Mouse (Mus musculus): ENCODE results near the gene Ccdc173.
"Not testable (repeated sequence)": the region's sequence is repeated elsewhere in the genome, so short reads cannot be mapped to it uniquely, and the experiment has no call there.

The Ccdc173 gene

GRCm38 (mm10) chr2:69789429-69790069 lies at the start of gene Ccdc173, which contains the start of gene Phospho2:
Gene Ccdc173 (minus strand): TSS chr2:69789575.
Gene Phospho2 (plus strand): TSS chr2:69789623.
- DNase-seq (ENCODE audit: low spot score): peak; percentile 99

GRCm38 (mm10) chr2:69838707-69839106 lies 49.3 kb upstream of the Ccdc173 start:
- no peak for DNase-seq (ENCODE audit: low spot score)

DNA sequence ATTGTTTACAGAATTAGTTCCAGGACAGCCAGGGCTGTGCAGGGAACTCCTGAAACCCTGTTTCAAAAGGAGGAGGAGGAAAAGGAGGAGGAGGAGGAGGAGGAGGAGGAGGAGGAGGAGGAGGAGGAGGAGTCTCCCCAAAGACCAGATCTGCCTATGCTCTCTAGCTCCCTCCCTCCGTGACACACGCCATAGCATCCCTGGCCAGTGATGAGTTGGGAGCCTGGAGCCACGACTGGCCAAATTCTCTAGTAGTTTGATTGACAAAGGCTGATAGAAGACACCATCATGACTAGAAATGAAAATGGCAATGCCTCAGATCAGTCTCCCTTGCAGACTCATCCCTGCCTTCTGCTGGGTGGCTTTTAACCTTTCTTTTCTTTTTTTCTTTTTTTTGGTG lies 48.6 kb upstream of the Ccdc173 start:
- no peak for DNase-seq (ENCODE audit: low spot score)

DNA sequence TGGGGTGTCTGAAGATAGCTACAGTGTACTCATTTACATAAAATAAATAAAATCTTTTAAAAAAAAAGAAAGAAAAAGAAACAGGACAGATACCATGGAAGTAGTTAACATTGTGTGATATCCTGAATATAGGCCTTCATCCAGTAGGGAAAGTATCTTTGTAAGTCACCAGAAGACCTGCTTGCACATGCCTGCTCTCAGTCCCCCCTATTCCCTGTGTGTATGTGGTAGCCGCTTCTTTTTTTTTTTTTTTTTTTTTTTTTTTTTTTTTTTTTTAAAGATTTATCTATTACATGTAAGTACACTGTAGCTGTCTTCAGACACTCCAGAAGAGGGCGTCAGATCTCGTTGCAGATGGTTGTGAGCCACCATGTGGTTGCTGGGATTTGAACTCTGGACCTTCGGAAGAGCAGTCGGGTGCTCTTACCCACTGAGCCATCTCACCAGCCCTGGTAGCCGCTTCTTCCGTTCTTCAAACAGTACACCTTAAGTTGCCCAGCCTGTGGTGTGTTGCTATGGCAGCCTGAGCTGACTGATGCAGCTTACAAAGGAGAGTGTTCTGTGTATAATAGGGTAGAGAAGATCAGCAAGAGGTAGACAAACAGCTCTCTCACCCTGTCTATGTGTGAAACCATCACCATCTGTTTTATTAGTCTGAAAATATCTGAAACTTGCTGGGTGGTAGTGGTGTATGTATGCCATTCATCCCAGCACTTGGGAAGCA lies 48.0 kb upstream of the Ccdc173 start:
- DNase-seq (ENCODE audit: low spot score): no peak

- no peak for DNase-seq (ENCODE audit: low spot score)
Observed at GRCm38 (mm10) chr2:69830116-69830515, 40.7 kb upstream of the Ccdc173 start.

DNA sequence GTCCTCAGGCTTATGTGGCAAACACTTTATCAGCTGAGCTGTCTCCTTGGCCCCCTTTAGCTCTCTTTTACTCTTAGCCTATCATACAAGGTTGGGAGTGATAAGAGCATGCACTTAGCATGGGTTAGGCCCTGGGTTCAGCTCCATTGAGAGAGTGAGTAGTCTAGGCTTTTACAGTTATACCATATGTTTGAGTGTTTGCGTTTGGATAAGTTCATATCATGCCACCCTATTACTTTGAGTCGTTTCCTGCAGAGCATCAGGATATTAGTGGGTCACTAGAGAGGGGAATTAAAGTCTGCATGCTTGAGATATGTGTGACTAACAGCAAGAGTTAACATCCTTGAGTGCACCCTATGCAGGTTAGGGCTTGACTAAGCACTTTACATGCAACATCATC lies 40.3 kb upstream of the Ccdc173 start:
- no peak for DNase-seq (ENCODE audit: low spot score)

- DNase-seq (ENCODE audit: low spot score): peak; percentile 31
Observed at GRCm38 (mm10) chr2:69828031-69828430, 38.7 kb upstream of the Ccdc173 start.

- no peak for DNase-seq (ENCODE audit: low spot score)
Observed at GRCm38 (mm10) chr2:69826380-69826779, 37.0 kb upstream of the Ccdc173 start.

GRCm38 (mm10) chr2:69825898-69826297 lies 36.5 kb upstream of the Ccdc173 start:
- no peak for DNase-seq (ENCODE audit: low spot score)

DNA sequence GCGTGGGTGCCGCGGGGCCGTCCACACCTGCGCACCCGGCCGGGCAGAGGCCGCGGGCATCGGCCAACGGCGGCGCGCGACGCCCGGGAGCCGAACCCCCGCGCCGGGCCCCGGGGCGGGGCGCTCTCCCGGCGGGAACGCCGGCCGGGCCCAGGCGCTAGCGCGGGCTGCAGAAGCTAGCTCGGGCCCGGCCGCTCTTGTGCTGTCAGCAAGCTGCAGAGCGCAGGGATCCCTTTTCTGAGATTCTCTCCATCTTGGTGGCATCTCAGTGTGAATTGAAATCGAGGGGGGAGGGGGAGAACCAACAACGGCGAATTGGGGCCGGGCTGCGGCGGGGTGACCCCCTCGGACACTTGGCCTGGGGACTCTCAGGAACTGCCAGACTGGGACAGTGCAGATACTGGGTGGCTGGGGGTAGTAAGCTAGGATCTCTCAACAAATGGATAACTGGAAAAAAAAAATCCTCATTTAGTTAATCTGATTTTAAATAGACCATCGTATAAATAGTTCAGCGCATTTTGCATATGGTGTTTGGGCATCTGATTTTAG lies 33.8 kb upstream of the Ccdc173 start:
- DNase-seq (ENCODE audit: low spot score): no peak

GRCm38 (mm10) chr2:69822361-69823128 lies 33.2 kb upstream of the Ccdc173 start:
- peak; percentile 38 for DNase-seq (ENCODE audit: low spot score)

DNA sequence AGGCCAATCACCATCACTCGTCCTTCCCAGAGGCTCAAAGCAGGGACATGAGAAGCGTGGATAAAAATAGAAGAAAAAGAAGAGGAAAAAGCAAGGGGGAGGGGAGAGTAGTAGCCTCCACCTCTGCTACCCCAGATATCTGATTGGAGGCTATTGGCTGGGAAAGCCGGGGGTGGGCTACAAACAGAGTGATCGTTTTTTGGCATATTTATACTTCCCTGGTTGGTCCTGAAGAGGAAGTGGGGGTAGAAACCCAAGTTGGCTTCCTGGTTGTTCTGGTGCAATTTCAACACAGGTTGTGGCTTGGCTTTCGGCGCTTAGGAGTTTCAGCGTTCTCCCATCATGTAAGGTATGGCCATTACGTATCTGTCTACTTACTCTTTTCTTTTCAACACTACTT lies 32.3 kb upstream of the Ccdc173 start, which contains the start of gene Klhl23:
Klhl23 (plus strand) TSS at position 234 of the 400 bp plus-strand sequence.
- peak; percentile 6 for DNase-seq (ENCODE audit: low spot score)

- DNase-seq (ENCODE audit: low spot score): no peak
Observed at GRCm38 (mm10) chr2:69820201-69820600, 30.8 kb upstream of the Ccdc173 start.

DNA sequence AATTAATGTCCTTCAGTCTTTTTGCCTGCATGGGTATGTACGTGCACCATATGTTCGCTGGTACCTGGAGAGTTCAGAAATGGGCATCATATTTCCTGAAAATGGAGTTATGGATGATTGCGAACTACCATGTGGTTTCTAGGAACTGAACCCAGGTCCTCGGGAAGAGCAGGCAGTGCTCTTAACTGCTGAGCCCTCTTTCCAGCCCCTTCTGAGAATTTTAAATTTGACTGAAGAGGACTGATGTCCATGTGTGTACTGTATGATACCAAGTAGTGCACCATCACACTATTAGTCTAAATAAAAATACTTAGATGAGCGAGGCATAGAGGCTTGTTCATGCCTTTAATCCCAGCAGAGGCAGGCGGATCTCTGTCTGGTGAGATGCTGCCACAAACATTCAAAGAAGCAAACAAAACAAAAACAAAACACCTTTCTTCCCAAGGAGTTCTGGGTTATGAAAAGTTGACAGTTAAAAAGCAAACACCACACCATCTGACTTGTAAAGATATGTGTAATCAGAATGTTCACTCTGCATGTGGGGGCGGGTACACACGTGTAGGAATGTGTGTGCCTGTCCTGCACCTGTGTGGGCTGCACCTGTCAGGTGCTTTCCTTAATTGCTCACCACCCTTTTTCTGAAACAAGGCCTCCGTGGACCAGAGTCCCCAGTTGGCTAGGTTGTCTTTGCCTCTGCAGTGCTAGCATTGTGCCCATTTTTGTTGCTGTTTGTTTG lies 29.1 kb upstream of the Ccdc173 start:
- DNase-seq (ENCODE audit: low spot score): no peak

GRCm38 (mm10) chr2:69816575-69816974 lies 27.2 kb upstream of the Ccdc173 start:
- no peak for DNase-seq (ENCODE audit: low spot score)

GRCm38 (mm10) chr2:69811349-69811748 lies 22.0 kb upstream of the Ccdc173 start:
- not testable (repeated sequence) for DNase-seq (ENCODE audit: low spot score)

- no peak for DNase-seq (ENCODE audit: low spot score)
Observed at GRCm38 (mm10) chr2:69810169-69810568, 20.8 kb upstream of the Ccdc173 start.

GRCm38 (mm10) chr2:69804663-69805062 lies 15.3 kb upstream of the Ccdc173 start:
- DNase-seq (ENCODE audit: low spot score): not testable (repeated sequence)

DNA sequence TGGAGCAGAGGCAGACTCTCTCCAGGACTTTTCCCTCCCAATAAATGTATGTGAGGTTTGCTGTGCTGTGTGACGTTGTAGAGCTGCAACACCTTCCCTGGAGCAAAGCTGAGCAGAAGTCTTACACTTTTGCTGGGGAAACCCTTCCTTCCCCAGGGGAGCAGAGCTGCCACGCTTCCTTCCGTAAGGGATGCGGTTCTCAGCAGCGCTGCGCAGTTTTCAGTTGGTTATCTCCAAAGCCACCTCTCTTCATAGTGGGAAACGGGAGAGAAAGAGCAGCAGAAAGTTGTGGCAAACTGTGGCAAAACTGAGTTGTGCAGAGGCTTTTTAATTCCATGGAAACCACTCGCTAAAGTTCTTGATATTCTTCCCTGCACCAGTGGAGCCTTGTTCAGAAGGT lies 14.4 kb upstream of the Ccdc173 start:
- DNase-seq (ENCODE audit: low spot score): no peak

- peak; percentile 73 for DNase-seq (ENCODE audit: low spot score)
Observed at GRCm38 (mm10) chr2:69802911-69803312, 13.5 kb upstream of the Ccdc173 start.

DNA sequence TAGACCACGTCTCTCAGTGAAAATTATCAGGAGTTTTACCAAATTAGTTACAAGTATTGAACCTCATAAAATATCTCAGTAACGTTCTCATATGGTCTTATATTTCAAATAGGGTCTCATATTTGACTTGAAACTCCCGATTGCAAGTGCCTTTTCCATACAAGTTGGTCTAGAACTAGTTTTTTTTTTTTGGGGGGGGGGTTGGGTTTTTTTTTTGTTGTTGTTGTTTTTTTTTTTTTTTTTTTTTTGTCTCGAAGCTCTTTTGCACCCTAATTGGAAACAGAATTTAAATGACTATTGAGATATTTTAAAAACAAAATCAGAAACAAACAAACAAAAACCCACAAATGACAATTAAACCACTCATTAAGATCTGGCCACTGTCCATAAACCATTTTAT lies 1.3 kb upstream of the Ccdc173 start:
- no peak for DNase-seq (ENCODE audit: low spot score)

DNA sequence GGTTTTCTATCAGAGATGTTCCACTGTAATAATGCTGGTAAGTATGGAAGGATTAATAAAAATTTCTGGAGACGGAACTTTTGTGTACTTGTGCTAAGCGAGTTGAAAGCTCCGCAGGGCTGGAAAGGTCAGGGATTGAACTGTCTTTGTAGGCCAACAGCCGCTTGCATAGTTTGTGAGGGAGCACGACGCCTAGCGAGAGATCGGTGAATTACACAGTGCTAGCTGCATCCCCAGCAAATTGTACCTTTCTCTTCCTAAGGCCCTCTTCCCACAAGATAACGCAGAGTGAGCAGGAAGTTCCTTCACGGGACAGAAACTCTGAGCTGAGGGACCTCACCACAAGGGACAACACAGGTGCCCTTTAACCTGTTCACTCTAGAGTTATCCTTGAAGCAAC lies 910 bp upstream of the Ccdc173 start:
- DNase-seq (ENCODE audit: low spot score): peak; percentile 87
